Mouse (Mus musculus): ENCODE results near the gene Dnajb14. TPM values are rescaled to one million over a fixed set of nuclear protein-coding genes. Genes with fewer than 3 reads are reported as not detected.

Gene Dnajb14
- polyA plus RNA-seq (2012; ENCODE audit: low replicate concordance): 1.5 TPM in 2 replicates

GRCm38 (mm10) chr3:137867437-137868093 is at the start of gene Dnajb14:
Dnajb14 (plus strand) TSS chr3:137867675.

GRCm38 (mm10) chr3:137864124-137864987 is 3.1 kb upstream of the Dnajb14 start, which contains the start of gene H2afz:
H2afz (plus strand) TSS chr3:137864487.

DNA sequence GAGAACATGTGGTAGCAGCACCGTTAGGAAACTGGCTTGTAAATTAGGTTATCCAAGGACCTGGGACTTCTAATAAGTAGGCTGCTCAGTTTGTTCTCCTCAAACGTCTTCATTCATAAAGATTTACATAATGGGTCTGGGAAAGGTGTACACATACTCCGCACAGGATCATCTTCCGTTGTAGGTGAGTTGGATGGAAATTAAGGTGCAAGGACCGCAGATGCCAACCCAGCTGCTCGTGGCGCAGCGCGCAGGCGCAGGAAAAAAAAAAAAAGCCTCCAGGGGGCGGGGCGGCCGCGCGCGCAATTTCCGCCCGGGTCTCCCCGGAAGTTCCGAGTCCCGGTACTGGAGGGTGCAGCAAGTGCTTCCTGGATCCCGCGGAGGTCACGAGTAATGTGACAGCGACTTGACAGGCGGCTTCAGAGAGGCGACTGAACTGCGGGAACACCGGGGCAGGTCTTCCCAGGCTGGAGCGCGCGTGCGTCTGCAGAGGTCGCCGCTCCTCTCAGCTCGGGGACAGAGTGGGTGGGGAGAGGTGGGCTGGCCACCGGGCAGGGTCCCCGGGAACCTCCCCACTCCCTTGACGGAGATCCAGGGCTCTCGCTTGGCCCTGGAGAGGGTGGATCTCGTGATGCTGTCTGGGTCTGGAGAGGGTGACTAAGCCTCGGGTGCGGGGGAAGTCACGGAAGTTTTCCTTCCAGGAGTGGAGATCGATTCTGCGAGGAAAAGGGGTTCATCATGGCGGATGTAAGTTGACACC is 50.9 kb downstream of the Dnajb14 start, which contains the start of gene Lamtor3:
Gene Lamtor3 (plus strand): TSS at position 335 of the 760 bp plus-strand sequence.

Other genes with a start within 250 kb of the Dnajb14 start
- gene Ddit4l, start 246.1 kb upstream of the Dnajb14 start, polyA plus RNA-seq (2012; ENCODE audit: low replicate concordance): not detected in 2 replicates
- gene Gm21962, start 196.2 kb upstream of the Dnajb14 start, polyA plus RNA-seq (2012; ENCODE audit: low replicate concordance): not detected in 2 replicates
- gene H2afz, start 3.2 kb upstream of the Dnajb14 start, polyA plus RNA-seq (2012; ENCODE audit: low replicate concordance): 1,038 and 2,949 TPM in 2 replicates
- 6.6 and 19.7 TPM in 2 replicates for gene Lamtor3, start 50.8 kb downstream of the Dnajb14 start, polyA plus RNA-seq (2012; ENCODE audit: low replicate concordance)
- gene Dapp1, start 113.9 kb downstream of the Dnajb14 start, polyA plus RNA-seq (2012; ENCODE audit: low replicate concordance): 1.9 and 9.0 TPM in 2 replicates
- 0.05 TPM in 1 of 2 replicates, not detected in the other for gene 1110002E22Rik, start 197.4 kb downstream of the Dnajb14 start, polyA plus RNA-seq (2012; ENCODE audit: low replicate concordance)
- not detected in 2 replicates for gene Gm5105, start 199.7 kb downstream of the Dnajb14 start, polyA plus RNA-seq (2012; ENCODE audit: low replicate concordance)